Mouse (Mus musculus): ENCODE data around the gene Arl1. TPM values are rescaled to one million over a fixed set of nuclear protein-coding genes. Genes with fewer than 3 reads are reported as not detected.

Arl1 gene
- polyA plus RNA-seq, 1 experiment from 2014 or later = 141 TPM

- 51% methylated on average over 13 of the region's 13 CpGs for WGBS (ENCODE audit: insufficient replicate concordance)
These were observed 13.5 kb upstream of the Arl1 start for GRCm38 (mm10) chr10:88716986-88717755.

DNA sequence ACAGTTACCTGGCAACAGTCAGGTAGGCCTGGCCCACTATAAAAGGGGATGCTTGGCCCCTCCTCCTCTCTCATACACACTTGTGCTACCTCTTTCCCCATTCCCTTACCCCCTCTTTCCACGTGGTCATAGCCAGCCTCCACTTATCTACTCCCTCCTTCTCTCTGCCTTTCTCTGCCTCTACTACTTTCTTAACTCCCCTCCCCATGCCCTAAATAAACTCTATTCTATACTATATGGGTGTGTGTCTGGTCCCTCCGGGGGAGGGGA is 13.0 kb upstream of the Arl1 start:
- no peaks in the 10 kb centered on the region for H3K27me3 ChIP-seq (ENCODE audit: control insufficient read depth, insufficient read depth, low read length)
- H3K4me1 ChIP-seq (ENCODE audit: control insufficient read depth, insufficient read depth, low read length) = no peaks in the 10 kb centered on the region
- no peaks in the 10 kb centered on the region for H3K9me3 ChIP-seq (replicated peaks; ENCODE audit: control insufficient read depth, low read length)
- H3K27ac ChIP-seq (ENCODE audit: low read depth, low read length) = no peak overlapping the region
- ATAC-seq (replicated peaks; ENCODE audit: insufficient number of reproducible peaks, low FRiP score, low TSS enrichment) = no peak
- 39% methylated on average over 2 of the region's 2 CpGs for WGBS (ENCODE audit: insufficient replicate concordance)
- H3K4me2 ChIP-seq = no peak overlapping the region
- H3K36me3 ChIP-seq (ENCODE audit: control insufficient read depth, insufficient read depth, low read length) = no peaks in the 10 kb centered on the region
- no peak overlapping the region for H3K4me3 ChIP-seq (ENCODE audit: low read depth, low read length)
- no peak overlapping the region for H3K9ac ChIP-seq (ENCODE audit: low read depth, low read length)

More at GRCm38 (mm10) chr10:88716986-88717755, 13.5 kb upstream of the Arl1 start:
- Histone ChIP-seq H3K9ac (ENCODE audit: low read depth, low read length) (no peak overlapping the region), H3K27ac (ENCODE audit: low read depth, low read length) (no peak overlapping the region), H3K36me3 (ENCODE audit: control insufficient read depth, insufficient read depth, low read length) (no peaks in the 10 kb centered on the region), H3K9me3 (replicated peaks; ENCODE audit: control insufficient read depth, low read length) (no peaks in the 10 kb centered on the region), H3K4me1 (ENCODE audit: control insufficient read depth, insufficient read depth, low read length) (no peaks in the 10 kb centered on the region), H3K27me3 (ENCODE audit: control insufficient read depth, insufficient read depth, low read length) (no peaks in the 10 kb centered on the region), H3K4me2 (no peak overlapping the region), H3K4me3 (ENCODE audit: low read depth, low read length) (no peak overlapping the region)
- no peak for ATAC-seq (replicated peaks; ENCODE audit: insufficient number of reproducible peaks, low FRiP score, low TSS enrichment)

- Histone ChIP-seq H3K9ac (ENCODE audit: low read depth, low read length) (no peak overlapping the region), H3K27ac (ENCODE audit: low read depth, low read length) (no peak overlapping the region), H3K4me1 (ENCODE audit: control insufficient read depth, insufficient read depth, low read length) (no peaks in the 10 kb centered on the region), H3K9me3 (replicated peaks; ENCODE audit: control insufficient read depth, low read length) (no peaks in the 10 kb centered on the region), H3K4me3 (ENCODE audit: low read depth, low read length) (no peak overlapping the region), H3K36me3 (ENCODE audit: control insufficient read depth, insufficient read depth, low read length) (no peaks in the 10 kb centered on the region), H3K4me2 (no peak overlapping the region), H3K27me3 (ENCODE audit: control insufficient read depth, insufficient read depth, low read length) (no peaks in the 10 kb centered on the region)
- no peak for ATAC-seq (replicated peaks; ENCODE audit: insufficient number of reproducible peaks, low FRiP score, low TSS enrichment)
- 70% methylated on average over 1 of the region's 1 CpGs for WGBS (ENCODE audit: insufficient replicate concordance)
These were observed 11.0 kb upstream of the Arl1 start for GRCm38 (mm10) chr10:88719618-88720017.

DNA sequence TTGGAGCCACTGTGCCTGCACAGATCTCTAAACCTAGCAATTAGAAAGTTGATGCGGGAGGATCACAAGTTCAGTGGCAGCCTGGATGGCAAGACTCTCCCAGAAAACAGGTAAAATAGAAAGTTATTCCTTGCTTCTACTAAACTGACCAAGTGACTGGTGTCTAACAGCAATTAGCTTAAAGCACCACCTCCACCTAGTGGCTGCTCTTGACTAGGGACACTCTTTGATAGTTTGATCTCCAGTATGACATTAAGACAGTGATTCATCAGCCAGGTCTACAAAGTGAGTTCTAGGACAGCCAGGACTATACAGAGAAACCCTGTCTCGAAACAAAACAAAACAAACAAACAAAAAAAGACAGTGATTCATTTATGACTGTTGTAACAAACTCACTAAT is 5.3 kb upstream of the Arl1 start:
- H3K4me2 ChIP-seq = no peak overlapping the region

GRCm38 (mm10) chr10:88727128-88727527 is 3.5 kb upstream of the Arl1 start:
- Histone ChIP-seq H3K27ac (ENCODE audit: low read depth, low read length) (no peak overlapping the region), H3K4me3 (ENCODE audit: low read depth, low read length) (no peak overlapping the region), H3K9ac (ENCODE audit: low read depth, low read length) (no peak overlapping the region), H3K36me3 (ENCODE audit: control insufficient read depth, insufficient read depth, low read length) (no peaks in the 10 kb centered on the region), H3K9me3 (replicated peaks; ENCODE audit: control insufficient read depth, low read length) (no peaks in the 10 kb centered on the region), H3K4me2 (no peak overlapping the region), H3K4me1 (ENCODE audit: control insufficient read depth, insufficient read depth, low read length) (no peaks in the 10 kb centered on the region), H3K27me3 (ENCODE audit: control insufficient read depth, insufficient read depth, low read length) (no peaks in the 10 kb centered on the region)
- 25% methylated on average over 1 of the region's 1 CpGs for WGBS (ENCODE audit: insufficient replicate concordance)
- no peak for ATAC-seq (replicated peaks; ENCODE audit: insufficient number of reproducible peaks, low FRiP score, low TSS enrichment)

More for the DNA sequence above, 5.3 kb upstream of the Arl1 start:
- Histone ChIP-seq H3K9me3 (replicated peaks; ENCODE audit: control insufficient read depth, low read length) (no peaks in the 10 kb centered on the region), H3K4me3 (ENCODE audit: low read depth, low read length) (no peak overlapping the region), H3K27me3 (ENCODE audit: control insufficient read depth, insufficient read depth, low read length) (no peaks in the 10 kb centered on the region), H3K4me1 (ENCODE audit: control insufficient read depth, insufficient read depth, low read length) (no peaks in the 10 kb centered on the region), H3K36me3 (ENCODE audit: control insufficient read depth, insufficient read depth, low read length) (no peaks in the 10 kb centered on the region), H3K9ac (ENCODE audit: low read depth, low read length) (no peak overlapping the region), H3K27ac (ENCODE audit: low read depth, low read length) (no peak overlapping the region)
- 37% methylated on average over 2 of the region's 2 CpGs for WGBS (ENCODE audit: insufficient replicate concordance)
- ATAC-seq (replicated peaks; ENCODE audit: insufficient number of reproducible peaks, low FRiP score, low TSS enrichment) = no peak

GRCm38 (mm10) chr10:88728166-88728565 is 2.5 kb upstream of the Arl1 start:
- Histone ChIP-seq H3K9me3 (replicated peaks; ENCODE audit: control insufficient read depth, low read length) (no peaks in the 10 kb centered on the region), H3K27ac (ENCODE audit: low read depth, low read length) (no peak overlapping the region), H3K4me3 (ENCODE audit: low read depth, low read length) (no peak overlapping the region), H3K9ac (ENCODE audit: low read depth, low read length) (no peak overlapping the region), H3K4me2 (no peak overlapping the region), H3K4me1 (ENCODE audit: control insufficient read depth, insufficient read depth, low read length) (no peaks in the 10 kb centered on the region), H3K27me3 (ENCODE audit: control insufficient read depth, insufficient read depth, low read length) (no peaks in the 10 kb centered on the region), H3K36me3 (ENCODE audit: control insufficient read depth, insufficient read depth, low read length) (no peaks in the 10 kb centered on the region)
- 63% methylated on average over 8 of the region's 8 CpGs for WGBS (ENCODE audit: insufficient replicate concordance)
- no peak for ATAC-seq (replicated peaks; ENCODE audit: insufficient number of reproducible peaks, low FRiP score, low TSS enrichment)

- H3K9me3 ChIP-seq (replicated peaks; ENCODE audit: control insufficient read depth, low read length) = no peaks in the 10 kb centered on the region
- H3K4me1 ChIP-seq (ENCODE audit: control insufficient read depth, insufficient read depth, low read length) = no peaks in the 10 kb centered on the region
- peak overlapping the region; percentile 96 for H3K4me3 ChIP-seq (ENCODE audit: low read depth, low read length)
- peak overlapping the region; percentile 96 for H3K4me2 ChIP-seq
- H3K9ac ChIP-seq (ENCODE audit: low read depth, low read length) = peak overlapping the region; percentile 97
- no peaks in the 10 kb centered on the region for H3K27me3 ChIP-seq (ENCODE audit: control insufficient read depth, insufficient read depth, low read length)
- peak overlapping the region; percentile 71 for H3K27ac ChIP-seq (ENCODE audit: low read depth, low read length)
- ATAC-seq (replicated peaks; ENCODE audit: insufficient number of reproducible peaks, low FRiP score, low TSS enrichment) = peak; percentile 45
- H3K36me3 ChIP-seq (ENCODE audit: control insufficient read depth, insufficient read depth, low read length) = no peaks in the 10 kb centered on the region
- WGBS (ENCODE audit: insufficient replicate concordance) = 2% methylated on average over 60 of the region's 61 CpGs
These were observed 1.0 kb downstream of the Arl1 start for GRCm38 (mm10) chr10:88731496-88732308.

DNA sequence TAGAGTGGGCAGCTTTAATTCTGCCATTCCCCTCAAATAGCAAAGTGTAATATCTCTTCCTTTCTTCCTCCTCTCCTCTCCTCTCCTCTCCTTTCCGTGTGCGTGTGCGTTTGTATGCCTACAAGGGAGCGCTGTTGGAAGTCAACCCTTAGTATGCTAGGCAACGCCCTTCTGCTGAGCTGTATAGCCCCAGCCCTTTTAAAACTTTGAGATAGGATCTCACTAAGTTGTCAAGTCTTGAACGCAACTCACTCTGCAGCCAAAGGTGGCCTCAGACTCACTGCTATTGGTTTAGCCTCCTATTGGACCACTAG is 1.6 kb downstream of the Arl1 start:
- peak overlapping the region; percentile 97 for H3K9ac ChIP-seq (ENCODE audit: low read depth, low read length)
- 10% methylated on average over 6 of the region's 6 CpGs for WGBS (ENCODE audit: insufficient replicate concordance)
- 0 out of 2 replicates have a peak, but pooled peaks have one; percentile 36 for ATAC-seq (replicated peaks; ENCODE audit: insufficient number of reproducible peaks, low FRiP score, low TSS enrichment)

More for the DNA sequence above, 1.6 kb downstream of the Arl1 start:
- H3K4me2 ChIP-seq = peak overlapping the region; percentile 96
- H3K4me1 ChIP-seq (ENCODE audit: control insufficient read depth, insufficient read depth, low read length) = no peaks in the 10 kb centered on the region
- H3K9me3 ChIP-seq (replicated peaks; ENCODE audit: control insufficient read depth, low read length) = no peaks in the 10 kb centered on the region
- peak overlapping the region; percentile 96 for H3K4me3 ChIP-seq (ENCODE audit: low read depth, low read length)
- H3K36me3 ChIP-seq (ENCODE audit: control insufficient read depth, insufficient read depth, low read length) = peaks cover under 1% of the 10 kb centered on the region; the same call in 1 of the 2 replicates
- no peak overlapping the region for H3K27ac ChIP-seq (ENCODE audit: low read depth, low read length)
- no peaks in the 10 kb centered on the region for H3K27me3 ChIP-seq (ENCODE audit: control insufficient read depth, insufficient read depth, low read length)

All from heart, embryonic 11.5 days (tissue).